Mouse (Mus musculus): ENCODE measurements around the gene Plek. TPM values are rescaled to one million over a fixed set of nuclear protein-coding genes. Genes with fewer than 3 reads are reported as not detected.

Gene Plek
- polyA plus RNA-seq (2012) = 1.0 and 1.4 TPM in 2 replicates

- no peak for TF ChIP-seq GATA1 (IDR thresholded peaks at IDR 0.05; ENCODE audit: low read length)
These were observed at the start of gene Plek, which contains the start of gene Cnrip1 for GRCm38 (mm10) chr11:17051545-17052475. TSS of gene Plek (minus strand) at chr11:17052381. TSS of gene Cnrip1 (plus strand) at chr11:17051586.

GRCm38 (mm10) chr11:17086106-17086505 lies 33.9 kb upstream of the Plek start:
- TF ChIP-seq GATA1 (IDR thresholded peaks at IDR 0.05; ENCODE audit: low read length) = no peak

- TF ChIP-seq GATA1 (IDR thresholded peaks at IDR 0.05; ENCODE audit: low read length) = no peak
These were observed 31.7 kb upstream of the Plek start for GRCm38 (mm10) chr11:17083866-17084265.

- no peak for TF ChIP-seq GATA1 (IDR thresholded peaks at IDR 0.05; ENCODE audit: low read length)
These were observed 31.3 kb upstream of the Plek start for GRCm38 (mm10) chr11:17083455-17083854.

- no peak for TF ChIP-seq GATA1 (IDR thresholded peaks at IDR 0.05; ENCODE audit: low read length)
These were observed 30.8 kb upstream of the Plek start for GRCm38 (mm10) chr11:17082953-17083352.

- no peak for TF ChIP-seq GATA1 (IDR thresholded peaks at IDR 0.05; ENCODE audit: low read length)
These were observed 29.9 kb upstream of the Plek start for GRCm38 (mm10) chr11:17082086-17082485.

- no peak for TF ChIP-seq GATA1 (IDR thresholded peaks at IDR 0.05; ENCODE audit: low read length)
These were observed 23.5 kb upstream of the Plek start for GRCm38 (mm10) chr11:17075656-17076055.

- TF ChIP-seq GATA1 (IDR thresholded peaks at IDR 0.05; ENCODE audit: low read length) = no peak
These were observed 382 bp upstream of the Plek start for GRCm38 (mm10) chr11:17052476-17053049.

- TF ChIP-seq GATA1 (IDR thresholded peaks at IDR 0.05; ENCODE audit: low read length) = no peak
These were observed 6.4 kb downstream of the Plek start for GRCm38 (mm10) chr11:17045806-17046205.

GRCm38 (mm10) chr11:17023984-17024383 lies 28.2 kb downstream of the Plek start:
- no peak for TF ChIP-seq GATA1 (IDR thresholded peaks at IDR 0.05; ENCODE audit: low read length)

GRCm38 (mm10) chr11:17023206-17023605 lies 29.0 kb downstream of the Plek start:
- TF ChIP-seq GATA1 (IDR thresholded peaks at IDR 0.05; ENCODE audit: low read length) = no peak

GRCm38 (mm10) chr11:17019328-17019727 lies 32.9 kb downstream of the Plek start:
- no peak for TF ChIP-seq GATA1 (IDR thresholded peaks at IDR 0.05; ENCODE audit: low read length)

- TF ChIP-seq GATA1 (IDR thresholded peaks at IDR 0.05; ENCODE audit: low read length) = no peak
These were observed 39.2 kb downstream of the Plek start for GRCm38 (mm10) chr11:17012948-17013347.

GRCm38 (mm10) chr11:17008498-17008941 lies 43.7 kb downstream of the Plek start:
- TF ChIP-seq GATA1 (IDR thresholded peaks at IDR 0.05; ENCODE audit: low read length) = no peak

- no peak for TF ChIP-seq GATA1 (IDR thresholded peaks at IDR 0.05; ENCODE audit: low read length)
These were observed 44.5 kb downstream of the Plek start for GRCm38 (mm10) chr11:17007517-17008173.

Data from G1E-ER4 (cell line).